Mouse (Mus musculus): ENCODE data around the gene Esp23.
"Not testable (repeated sequence)": the region's sequence is repeated elsewhere in the genome, so short reads cannot be mapped to it uniquely, and the experiment has no call there.

Gene Esp23

DNA sequence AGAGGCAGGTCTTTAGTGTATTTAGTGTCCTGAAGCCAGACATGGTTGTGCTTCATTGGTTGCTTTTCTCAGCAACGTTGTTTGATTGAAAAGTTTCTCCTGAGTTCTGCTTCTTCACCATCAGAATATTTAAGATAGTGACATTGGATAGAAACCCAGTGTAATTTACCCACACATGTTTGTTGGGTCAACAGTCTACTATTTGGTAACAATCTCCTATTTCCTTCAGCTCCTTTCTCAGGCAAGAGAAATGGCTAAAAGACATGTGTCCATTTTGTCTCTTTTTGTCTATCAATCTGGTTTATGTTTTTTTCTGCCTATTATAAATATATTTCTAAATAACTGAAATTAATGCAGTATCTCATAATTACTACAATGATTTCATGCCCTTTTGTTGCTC is at the start of gene Esp23:
TSS of gene Esp23 (minus strand) at position 101 of the 400 bp plus-strand sequence.
- DNase-seq (ENCODE audit: low spot score in 2 of 2) = no peak

DNA sequence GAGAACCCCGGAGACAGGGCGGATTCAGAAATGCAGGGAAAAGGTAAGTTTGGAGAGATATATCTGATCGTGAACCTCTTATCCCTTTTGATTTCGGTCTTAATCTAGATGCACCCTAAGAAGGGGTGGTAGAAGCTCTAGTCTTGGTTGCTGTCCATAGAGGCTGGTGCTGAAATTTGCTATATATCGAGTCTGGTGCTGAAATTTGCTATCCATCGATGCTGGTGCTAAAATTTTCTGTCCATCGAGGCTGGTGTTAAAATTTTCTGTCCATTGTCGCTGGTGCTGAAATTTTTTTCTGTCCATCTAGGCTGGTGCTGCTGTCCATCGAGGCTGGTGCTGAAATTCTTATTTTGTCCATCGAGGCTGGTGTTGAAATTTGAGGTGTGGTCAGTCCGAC is 30.3 kb upstream of the Esp23 start:
- DNase-seq (ENCODE audit: low spot score in 2 of 2) = not testable (repeated sequence)

DNA sequence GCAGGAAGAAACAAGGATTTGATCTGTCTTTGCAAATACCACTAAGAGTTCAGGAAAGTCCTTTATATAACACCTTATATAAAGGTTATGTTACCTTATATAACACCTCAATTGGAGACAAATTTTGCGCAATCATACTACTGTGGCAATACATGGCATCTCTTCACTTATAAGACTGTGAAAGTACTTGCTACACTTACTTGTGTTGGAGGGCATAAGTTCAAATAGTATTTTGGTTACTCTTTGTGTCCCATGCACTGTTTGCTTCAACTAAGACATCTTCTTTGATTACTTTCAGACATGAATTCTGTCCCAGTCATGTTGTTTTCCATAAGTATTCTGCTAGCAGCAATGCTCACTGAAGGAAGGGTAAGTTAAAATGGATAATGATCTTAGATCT is 18.2 kb upstream of the Esp23 start, which contains the start of gene Esp22:
TSS of gene Esp22 (plus strand) at position 301 of the 400 bp plus-strand sequence.
- no peak for DNase-seq (ENCODE audit: low spot score in 2 of 2)

DNA sequence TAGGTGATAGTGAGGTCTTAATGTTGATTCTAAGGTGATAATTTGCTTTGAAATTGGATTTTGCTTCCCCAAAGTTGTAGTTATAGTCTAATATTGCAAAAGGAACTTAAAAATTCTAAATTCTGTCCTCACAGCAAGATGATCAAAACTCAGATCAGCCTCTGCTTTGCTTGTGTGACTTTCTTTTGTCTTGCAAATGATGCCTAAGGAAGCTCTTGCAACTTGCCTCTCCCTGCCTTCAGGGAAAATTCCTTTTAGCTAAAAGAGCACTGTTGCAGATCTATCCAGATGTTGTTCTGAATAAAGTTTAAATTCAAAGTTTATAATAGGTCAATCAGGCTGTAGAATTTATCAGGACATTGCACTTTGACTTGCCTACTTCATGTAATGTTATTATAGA is 13.2 kb downstream of the Esp23 start:
- no peak for DNase-seq (ENCODE audit: low spot score in 2 of 2)

DNA sequence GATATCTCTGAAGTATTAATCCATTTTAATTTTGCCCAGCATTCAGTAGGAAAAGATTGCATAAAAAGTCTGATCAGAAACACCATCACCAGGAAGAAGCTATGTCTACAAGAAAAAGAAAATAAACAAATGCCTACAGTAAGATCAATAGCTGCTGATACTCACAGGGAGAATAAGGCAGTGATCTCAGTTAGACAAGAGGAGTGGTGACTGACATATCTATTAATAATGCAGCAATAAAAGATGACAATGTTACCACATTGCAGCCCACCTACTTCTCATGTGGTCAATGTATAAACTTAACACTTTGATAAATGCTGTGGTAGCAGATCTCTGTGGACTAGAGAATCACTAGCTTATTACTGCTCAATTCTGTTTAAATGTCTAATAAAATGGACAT is 33.6 kb downstream of the Esp23 start, which contains the start of gene Gm21903:
TSS of gene Gm21903 (minus strand) at position 101 of the 400 bp plus-strand sequence.
- DNase-seq (ENCODE audit: low spot score in 2 of 2) = no peak

DNA sequence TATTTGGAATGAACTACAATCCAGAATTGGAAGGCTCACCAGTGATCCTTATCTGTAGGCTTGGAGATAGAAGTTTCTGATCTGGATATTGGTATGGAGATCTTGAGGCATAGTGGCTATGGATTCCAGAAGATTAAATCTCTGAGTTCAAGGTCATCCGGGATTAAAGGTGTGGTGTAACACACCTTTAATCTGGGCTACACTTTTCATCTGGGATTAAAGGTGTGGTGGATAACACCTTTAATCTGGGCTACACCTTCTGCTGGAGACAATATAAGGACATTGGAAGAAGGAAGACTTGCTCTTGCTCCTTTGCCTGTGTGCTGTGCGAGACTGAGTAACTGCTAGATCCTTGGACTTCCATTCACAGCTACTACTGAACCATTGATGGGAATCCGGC is 40.4 kb downstream of the Esp23 start, which contains the start of gene Esp24:
TSS of gene Esp24 (plus strand) at position 301 of the 400 bp plus-strand sequence.
- DNase-seq (ENCODE audit: low spot score in 2 of 2) = not testable (repeated sequence)

All from natural killer cell, adult 2 months (primary cell).